Mouse (Mus musculus) E14TG2a.4 (cell line): ENCODE data around the gene Ugt1a2.

Experiments used
- H3K27me3 ChIP-seq: 2 replicates; pipeline ENCODE4 v1.6.1; 2014; ENCODE audit warnings: low read length, control low read depth; ENCODE audit not compliant: insufficient read depth
- H3K36me3 ChIP-seq: 2 replicates; pipeline ENCODE4 v1.6.1; 2014; ENCODE audit warnings: low read length, control low read depth; ENCODE audit not compliant: insufficient read depth
- H3K4me1 ChIP-seq: replicated peaks from 2 replicates; pipeline ENCODE4 v1.6.1; 2014; ENCODE audit warnings: low read depth, low read length, control low read depth
- H3K4me3 ChIP-seq: replicated peaks from 2 replicates; pipeline ENCODE4 v1.5.1; 2014; ENCODE audit warnings: mild to moderate bottlenecking, low read length
- H3K9me3 ChIP-seq: 2 replicates; pipeline ENCODE4 v1.6.1; 2014; ENCODE audit warnings: low read length, control low read depth
- CTCF ChIP-seq: conservative IDR thresholded peaks from 2 replicates; pipeline ENCODE4 v1.5.1; 2014; ENCODE audit warnings: low read length
- NANOG ChIP-seq: IDR thresholded peaks from 2 replicates; pipeline ENCODE4 v1.6.1; 2014; ENCODE audit warnings: borderline replicate concordance, low read length, mixed read lengths
- POU5F1 ChIP-seq: IDR thresholded peaks from 2 replicates; pipeline ENCODE4 v1.6.1; 2014; ENCODE audit warnings: low read length, borderline replicate concordance

The Ugt1a2 gene

GRCm38 (mm10) chr1:88228121-88228520 is 27.7 kb downstream of the Ugt1a2 start:
- no peak for TF ChIP-seq NANOG
- no peak for TF ChIP-seq POU5F1
- TF ChIP-seq CTCF = no peak
- H3K4me3 ChIP-seq = no peak overlapping the region

GRCm38 (mm10) chr1:88229566-88229965 is 29.2 kb downstream of the Ugt1a2 start:
- Histone ChIP-seq H3K27me3 (peaks cover 15% of the 10 kb centered on the region; the same call in 1 of the 2 replicates), H3K4me1 (no peaks in the 10 kb centered on the region), H3K36me3 (no peaks in the 10 kb centered on the region), H3K4me3 (no peak overlapping the region), H3K9me3 (peaks cover 16% of the 10 kb centered on the region; the same call in 1 of the 2 replicates)
- TF ChIP-seq NANOG (no peak), POU5F1 (no peak), CTCF (no peak)

More at GRCm38 (mm10) chr1:88228121-88228520, 27.7 kb downstream of the Ugt1a2 start:
- Histone ChIP-seq H3K27me3 (peaks cover 12% of the 10 kb centered on the region; the same call in 1 of the 2 replicates), H3K9me3 (peaks cover 16% of the 10 kb centered on the region; the same call in 1 of the 2 replicates), H3K36me3 (no peaks in the 10 kb centered on the region), H3K4me1 (no peaks in the 10 kb centered on the region)

GRCm38 (mm10) chr1:88229986-88230385 is 29.6 kb downstream of the Ugt1a2 start:
- peaks cover 17% of the 10 kb centered on the region; the same call in 1 of the 2 replicates for H3K27me3 ChIP-seq
- H3K9me3 ChIP-seq = peaks cover 20% of the 10 kb centered on the region
- no peak for TF ChIP-seq NANOG
- TF ChIP-seq CTCF = no peak
- no peak for TF ChIP-seq POU5F1
- no peak overlapping the region for H3K4me3 ChIP-seq
- no peaks in the 10 kb centered on the region for H3K4me1 ChIP-seq
- H3K36me3 ChIP-seq = no peaks in the 10 kb centered on the region

GRCm38 (mm10) chr1:88230421-88230820 is 30.0 kb downstream of the Ugt1a2 start:
- Histone ChIP-seq H3K27me3 (peaks cover 20% of the 10 kb centered on the region; the same call in 1 of the 2 replicates), H3K4me1 (no peaks in the 10 kb centered on the region), H3K36me3 (no peaks in the 10 kb centered on the region), H3K9me3 (peaks cover 24% of the 10 kb centered on the region), H3K4me3 (no peak overlapping the region)
- TF ChIP-seq CTCF (no peak), NANOG (no peak), POU5F1 (no peak)

- no peak overlapping the region for H3K4me3 ChIP-seq
- TF ChIP-seq POU5F1 (no peak), NANOG (no peak), CTCF (no peak)
- peaks cover 31% of the 10 kb centered on the region for H3K9me3 ChIP-seq
- H3K36me3 ChIP-seq = no peaks in the 10 kb centered on the region
- H3K4me1 ChIP-seq = no peaks in the 10 kb centered on the region
- peaks cover 20% of the 10 kb centered on the region; the same call in 1 of the 2 replicates for H3K27me3 ChIP-seq
Measured at GRCm38 (mm10) chr1:88230981-88231802, 30.8 kb downstream of the Ugt1a2 start.

GRCm38 (mm10) chr1:88231803-88232499 is 31.6 kb downstream of the Ugt1a2 start:
- no peak for TF ChIP-seq POU5F1
- no peak for TF ChIP-seq NANOG
- no peak for TF ChIP-seq CTCF
- Histone ChIP-seq H3K4me3 (no peak overlapping the region), H3K9me3 (peaks cover 36% of the 10 kb centered on the region), H3K4me1 (no peaks in the 10 kb centered on the region), H3K27me3 (peaks cover 20% of the 10 kb centered on the region; the same call in 1 of the 2 replicates), H3K36me3 (no peaks in the 10 kb centered on the region)

DNA sequence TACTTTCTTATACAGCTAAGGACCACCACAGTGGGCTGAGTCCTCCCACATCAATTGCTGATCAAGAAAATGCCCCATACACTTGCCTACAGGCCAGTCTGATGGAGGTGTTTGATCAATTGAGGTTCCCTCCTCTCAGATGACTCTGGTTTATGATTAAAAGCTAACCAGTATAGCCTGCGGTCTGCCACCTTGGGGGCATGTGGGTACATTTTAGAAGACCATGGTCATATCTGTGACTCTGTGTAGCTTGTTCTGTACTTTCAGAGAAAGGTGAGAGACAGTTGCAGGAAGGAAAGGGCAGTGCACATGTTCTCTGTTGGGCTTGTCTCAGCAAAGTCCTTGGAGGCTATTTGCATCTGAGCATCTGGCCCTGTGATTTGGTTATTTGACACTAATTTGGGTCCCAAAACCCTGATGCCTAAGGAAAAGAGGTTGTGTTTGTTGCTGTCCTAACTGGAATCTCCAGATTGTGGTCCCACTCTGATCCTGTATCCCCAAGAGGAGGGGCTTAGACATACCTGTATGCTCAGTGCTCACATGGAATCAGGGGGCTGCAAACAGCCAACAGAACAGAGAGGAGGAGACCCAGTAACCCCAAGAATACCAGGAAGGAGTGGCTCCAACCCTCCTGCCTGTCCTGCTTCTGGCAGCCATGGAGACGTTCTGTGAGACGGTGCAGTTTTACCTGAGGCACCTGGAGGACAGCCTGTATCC is 32.4 kb downstream of the Ugt1a2 start:
- Histone ChIP-seq H3K27me3 (peaks cover 20% of the 10 kb centered on the region; the same call in 1 of the 2 replicates), H3K9me3 (peaks cover 45% of the 10 kb centered on the region), H3K4me1 (no peaks in the 10 kb centered on the region), H3K4me3 (no peak overlapping the region), H3K36me3 (no peaks in the 10 kb centered on the region)
- no peak for TF ChIP-seq CTCF
- no peak for TF ChIP-seq NANOG
- no peak for TF ChIP-seq POU5F1
